7 mouse cellular contexts compared by ENCODE assay signal in genomic region chr14:73399866-73400618, GRCm38 (mm10). TPM values are rescaled to one million over a fixed set of nuclear protein-coding genes. Genes with fewer than 3 reads are reported as not detected.
A peak's percentile ranks its signal among the peaks of the same experiment; 100 is the strongest.
DNase-seq lines count a peak whose midpoint lies in the region; ATAC-seq lines count a peak whose summit lies in the region.

No protein-coding gene starts in this region.

- WGBS in embryonic facial prominence, embryonic 10.5 days, result 26% methylated on average over 15 of the region's 15 CpGs

- no peaks in the 10 kb centered on the region for H3K9me3 ChIP-seq in embryonic facial prominence, embryonic 10.5 days

- DNase-seq in kidney, postnatal 10 days, result peak; percentile 39
- DNase-seq in kidney, adult 11 months, result no peak
- DNase-seq in embryonic facial prominence, embryonic 10.5 days (ENCODE audit: low spot score), result no peak
- peak; percentile 51 for DNase-seq in liver
- peak; percentile 39 to 61 for DNase-seq in thymus, adult 18-20 months
- no peak for DNase-seq in adrenal gland, postnatal 4 days (ENCODE audit: low spot score in 2 of 2)

- H3K27me3 ChIP-seq in embryonic facial prominence, embryonic 10.5 days (replicated peaks; ENCODE audit: low read depth, poor library complexity, severe bottlenecking), result no peaks in the 10 kb centered on the region

- H3K4me3 ChIP-seq in embryonic facial prominence, embryonic 10.5 days, result no peak overlapping the region

- no peaks in the 10 kb centered on the region for H3K36me3 ChIP-seq in embryonic facial prominence, embryonic 10.5 days (replicated peaks)

- no peak for ATAC-seq in monocyte, adult 5-6 weeks (replicated peaks; ENCODE audit: insufficient number of reproducible peaks, low FRiP score, low TSS enrichment, poor library complexity, severe bottlenecking)

- H3K27ac ChIP-seq in embryonic facial prominence, embryonic 10.5 days (replicated peaks), result peak overlapping the region; percentile 81

- peaks cover 23% of the 10 kb centered on the region for H3K4me1 ChIP-seq in embryonic facial prominence, embryonic 10.5 days

RNA-seq across cellular contexts. Expression of gene Itm2b, which starts 15.0 kb away (rescaled TPM):
- polyA plus RNA-seq in embryonic facial prominence, embryonic 10.5 days (2016; fragmentation: Nextera tagmentation; extraction: Ambion mirVana), result 197 and 226 TPM in 2 replicates
- 1,022 to 1,179 TPM (median 1,153 TPM) in 3 replicates for total RNA-seq in monocyte, adult 5-6 weeks (2017)
- 100 to 1,000 TPM; 885 to 908 TPM for total RNA-seq in adrenal gland, postnatal 4 days (2021)

Comparison
In these comparisons a context has a peak if more than half of its experiments do, and no peak if none do; other contexts are left out.
1. DNase-seq: peak in kidney, postnatal 10 days (single experiment), liver (single experiment) and thymus, adult 18-20 months (2 of 2); none in kidney, adult 11 months (single experiment), embryonic facial prominence, embryonic 10.5 days (single experiment) and adrenal gland, postnatal 4 days (0 of 2).